27 mouse cellular contexts compared by ENCODE assay signal in the genomic region with DNA sequence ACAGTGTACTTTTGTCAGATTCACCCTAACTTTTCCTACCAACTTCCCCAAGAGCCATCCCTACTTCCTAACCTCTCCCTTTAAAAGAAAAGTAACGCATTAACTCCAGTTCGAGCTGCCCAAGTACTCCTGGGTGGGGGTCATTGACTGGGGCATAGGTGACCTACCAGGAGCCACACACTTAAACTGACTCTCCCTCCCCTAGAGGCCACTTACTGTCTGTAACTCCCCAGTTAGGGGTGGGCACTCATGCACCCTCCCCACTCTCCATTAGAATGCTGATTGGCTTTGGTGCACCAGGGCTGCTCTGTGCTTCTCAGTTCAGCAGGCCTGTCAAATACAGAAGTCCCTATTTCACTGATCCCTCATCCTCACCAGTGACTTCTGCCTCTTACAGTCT. TPM values are rescaled to one million over a fixed set of nuclear protein-coding genes. Genes with fewer than 3 reads are reported as not detected.
DNase-seq lines count a peak whose midpoint lies in the region; ATAC-seq and TF ChIP-seq lines count a peak whose summit lies in the region.
"Had no signal": no experiment of that assay in that cellular context is flagged by ENCODE, and none has a peak within 500 bp of the region (broad histone marks: within the 10 kb centered on the region; RNA-seq: fewer than 3 reads in every experiment).

No protein-coding gene starts in this region.

- H3K9ac ChIP-seq in kidney, embryonic 14.5 days (ENCODE audit: low read depth, low read length) = no peak overlapping the region
- H3K9ac ChIP-seq in liver, postnatal 0 days (replicated peaks) = no peak overlapping the region
- H3K9ac ChIP-seq in liver, embryonic 11.5 days (ENCODE audit: low read depth, low read length) = no peak overlapping the region
- H3K9ac ChIP-seq: embryonic facial prominence, embryonic 12.5 days; embryonic facial prominence, embryonic 15.5 days; forebrain, postnatal 0 days; heart, embryonic 12.5 days; heart, embryonic 15.5 days; hindbrain, embryonic 13.5 days had no signal

- WGBS in kidney, embryonic 14.5 days = 76% methylated on average over 2 of the region's 2 CpGs
- 62% methylated on average over 2 of the region's 2 CpGs for WGBS in liver, postnatal 0 days (ENCODE audit: insufficient replicate concordance)
- 82% methylated on average over 2 of the region's 2 CpGs for WGBS in liver, embryonic 11.5 days
- whole genome bisulfite sequencing in thymus, adult 2 months = 97% methylated on average over 2 of the region's 2 CpGs

- H3K27me3 ChIP-seq in kidney, embryonic 14.5 days (ENCODE audit: control insufficient read depth, insufficient read depth, low read length) = no peaks in the 10 kb centered on the region
- no peaks in the 10 kb centered on the region for H3K27me3 ChIP-seq in liver, postnatal 0 days (ENCODE audit: insufficient read depth, low read length)
- H3K27me3 ChIP-seq in liver, embryonic 11.5 days (replicated peaks; ENCODE audit: control insufficient read depth, insufficient read depth, low read length) = no peaks in the 10 kb centered on the region
- H3K27me3 ChIP-seq in thymus, adult 2 months (ENCODE audit: control insufficient read depth, insufficient read depth, low read length) = no peaks in the 10 kb centered on the region
- H3K27me3 ChIP-seq: embryonic facial prominence, embryonic 12.5 days; embryonic facial prominence, embryonic 15.5 days; heart, embryonic 12.5 days; heart, embryonic 15.5 days; hindbrain, embryonic 13.5 days had no signal

- TF ChIP-seq CTCF in liver, postnatal 0 days (IDR thresholded peaks at IDR 0.05; ENCODE audit: low read depth) = no peak
- TF ChIP-seq CTCF in thymus, adult 2 months (IDR thresholded peaks at IDR 0.05; ENCODE audit: borderline replicate concordance, control insufficient read depth, extremely low read depth, insufficient read depth, low read length, poor library complexity) = no peak

- intact Hi-C loops in left cerebral cortex, postnatal 25 days (cut with DNase I) = no loop called here

- H3K4me2 ChIP-seq in kidney, embryonic 14.5 days (replicated peaks; ENCODE audit: low read depth, low read length) = no peak overlapping the region
- no peak overlapping the region for H3K4me2 ChIP-seq in liver, postnatal 0 days (ENCODE audit: low read depth, low read length)
- H3K4me2 ChIP-seq in liver, embryonic 11.5 days = no peak overlapping the region
- H3K4me2 ChIP-seq: embryonic facial prominence, embryonic 12.5 days; embryonic facial prominence, embryonic 15.5 days; heart, embryonic 12.5 days; heart, embryonic 15.5 days; hindbrain, embryonic 13.5 days had no signal

- no peaks in the 10 kb centered on the region for H3K9me3 ChIP-seq in kidney, embryonic 14.5 days (ENCODE audit: control insufficient read depth, low read length)
- H3K9me3 ChIP-seq in liver, postnatal 0 days (ENCODE audit: low read length) = no peaks in the 10 kb centered on the region
- no peaks in the 10 kb centered on the region for H3K9me3 ChIP-seq in liver, embryonic 11.5 days (ENCODE audit: control insufficient read depth, low read length)
- H3K9me3 ChIP-seq: embryonic facial prominence, embryonic 12.5 days; embryonic facial prominence, embryonic 15.5 days; heart, embryonic 12.5 days; heart, embryonic 15.5 days; hindbrain, embryonic 13.5 days had no signal

- ATAC-seq in kidney, embryonic 14.5 days (ENCODE audit: low FRiP score, low TSS enrichment) = 0 out of 2 replicates have a peak, but pooled peaks have one; percentile 24
- peak; percentile 52 for ATAC-seq in liver, postnatal 0 days
- no peak for ATAC-seq in liver, embryonic 11.5 days (replicated peaks; ENCODE audit: low FRiP score)
- ATAC-seq in megakaryocyte progenitor cell, adult 5-6 weeks (replicated peaks; ENCODE audit: poor library complexity) = peak; percentile 38; the same call in 1 of the 2 replicates
- ATAC-seq: CD4-positive, CD25-positive, alpha-beta regulatory T cell, adult 4 months; forebrain, embryonic 14.5 days; forebrain, postnatal 0 days; hindbrain, embryonic 16.5 days had no signal

- H3K27ac ChIP-seq in kidney, embryonic 14.5 days (ENCODE audit: low read depth, low read length) = no peak overlapping the region
- no peak overlapping the region for H3K27ac ChIP-seq in liver, postnatal 0 days (ENCODE audit: low read depth)
- no peak overlapping the region for H3K27ac ChIP-seq in liver, embryonic 11.5 days (ENCODE audit: low read depth, low read length)
- H3K27ac ChIP-seq in thymus, adult 2 months (ENCODE audit: control insufficient read depth, insufficient read depth, low read length) = no peak overlapping the region
- H3K27ac ChIP-seq: embryonic facial prominence, embryonic 12.5 days; embryonic facial prominence, embryonic 15.5 days; gastrocnemius, adult 2 months; heart, embryonic 15.5 days; hindbrain, embryonic 13.5 days had no signal

- peaks cover 1% of the 10 kb centered on the region; the same call in 1 of the 2 replicates for H3K36me3 ChIP-seq in kidney, embryonic 14.5 days (ENCODE audit: control insufficient read depth, insufficient read depth, low read length)
- peaks cover 7% of the 10 kb centered on the region; the same call in 1 of the 2 replicates for H3K36me3 ChIP-seq in liver, postnatal 0 days (replicated peaks; ENCODE audit: insufficient read depth, low read length)
- H3K36me3 ChIP-seq in liver, embryonic 11.5 days (ENCODE audit: control insufficient read depth, insufficient read depth, low read length) = no peaks in the 10 kb centered on the region
- H3K36me3 ChIP-seq in thymus, adult 2 months (ENCODE audit: control insufficient read depth, insufficient read depth, low read length) = peaks cover 6% of the 10 kb centered on the region
- H3K36me3 ChIP-seq: embryonic facial prominence, embryonic 12.5 days; embryonic facial prominence, embryonic 15.5 days had no signal

- no peak overlapping the region for H3K4me3 ChIP-seq in kidney, embryonic 14.5 days (ENCODE audit: low read length)
- no peak overlapping the region for H3K4me3 ChIP-seq in liver, postnatal 0 days (ENCODE audit: low read depth, low read length)
- no peak overlapping the region for H3K4me3 ChIP-seq in liver, embryonic 11.5 days (ENCODE audit: low read depth, low read length)
- no peak overlapping the region for H3K4me3 ChIP-seq in thymus, adult 2 months (ENCODE audit: control insufficient read depth, insufficient read depth, low read length)
- H3K4me3 ChIP-seq: embryonic facial prominence, embryonic 12.5 days; embryonic facial prominence, embryonic 15.5 days; gastrocnemius, adult 2 months; heart, embryonic 12.5 days; heart, embryonic 15.5 days; hindbrain, embryonic 13.5 days had no signal

- TF ChIP-seq POLR2A in thymus, adult 2 months (IDR thresholded peaks at IDR 0.05; ENCODE audit: control insufficient read depth, extremely low read depth, insufficient read depth, low read length, poor library complexity) = no peak

- DNase-seq in kidney, postnatal 36 days = no peak
- no peak for DNase-seq in liver, postnatal 0 days
- DNase-seq in liver, embryonic 11.5 days (ENCODE audit: low spot score) = no peak
- no peak for DNase-seq in thymus, adult 2 months
- DNase-seq in left cerebral cortex, postnatal 25 days (ENCODE audit: low spot score in 2 of 2) = no peak
- DNase-seq: adrenal gland, adult 2 months; adrenal gland, postnatal 14 days; cerebellum, adult 11 months; cerebellum, adult 2 months; cerebellum, adult 9-11 months; cerebellum, postnatal 25 days; forebrain, postnatal 0 days; gastrocnemius, adult 2 months; gastrocnemius, postnatal 14 days; heart, adult 18-20 months; heart, postnatal 10 days; heart, postnatal 36 days had no signal

- H3K4me1 ChIP-seq in kidney, embryonic 14.5 days (ENCODE audit: control insufficient read depth, insufficient read depth, low read length) = no peaks in the 10 kb centered on the region
- peaks cover 6% of the 10 kb centered on the region; the same call in 1 of the 2 replicates for H3K4me1 ChIP-seq in liver, postnatal 0 days (ENCODE audit: insufficient read depth)
- no peaks in the 10 kb centered on the region; the same call in none of the 2 replicates for H3K4me1 ChIP-seq in liver, embryonic 11.5 days (replicated peaks; ENCODE audit: control insufficient read depth, insufficient read depth, low read length)
- H3K4me1 ChIP-seq in thymus, adult 2 months (replicated peaks; ENCODE audit: control insufficient read depth, insufficient read depth, low read length) = peaks cover 1% of the 10 kb centered on the region; the same call in 1 of the 2 replicates
- H3K4me1 ChIP-seq: embryonic facial prominence, embryonic 12.5 days; embryonic facial prominence, embryonic 15.5 days had no signal

- no peak for TF ChIP-seq EP300 in liver, postnatal 0 days (IDR thresholded peaks at IDR 0.05; ENCODE audit: low read depth)

RNA-seq across cellular contexts. Expression of a gene that starts 8.3 kb away (rescaled TPM):
- polyA plus RNA-seq in kidney, embryonic 14.5 days (2014; fragmentation: Nextera tagmentation; extraction: Ambion mirVana) = 3.4 and 5.0 TPM in 2 replicates
- polyA plus RNA-seq in liver, postnatal 0 days (2015; fragmentation: Nextera tagmentation; extraction: Ambion mirVana) = 14.9 and 15.6 TPM in 2 replicates
- polyA plus RNA-seq in liver, embryonic 11.5 days (2014; fragmentation: Nextera tagmentation; extraction: Ambion mirVana) = 3.5 TPM in 2 replicates
- total RNA-seq in megakaryocyte progenitor cell, adult 5-6 weeks (2015) = 5.3 TPM in 2 replicates
- 8.0 and 18.4 TPM in 2 replicates for total RNA-seq in megakaryocyte progenitor cell, adult 5-6 weeks (2017)
- polyA plus RNA-seq in thymus, adult 2 months (2012; rRNA removed) = 3.5 and 4.7 TPM in 2 replicates
- 10 to 100 TPM; 66.5 to 72.4 TPM for total RNA-seq in left cerebral cortex, postnatal 25 days (2021)

RNA-seq across cellular contexts. Expression of a gene that starts 53.9 kb away (rescaled TPM):
- 3.0 and 3.4 TPM in 2 replicates for polyA plus RNA-seq in kidney, embryonic 14.5 days (2014; fragmentation: Nextera tagmentation; extraction: Ambion mirVana)
- polyA plus RNA-seq in liver, postnatal 0 days (2015; fragmentation: Nextera tagmentation; extraction: Ambion mirVana) = 5.0 and 5.5 TPM in 2 replicates
- polyA plus RNA-seq in liver, embryonic 11.5 days (2014; fragmentation: Nextera tagmentation; extraction: Ambion mirVana) = 4.6 and 5.2 TPM in 2 replicates
- 13.0 and 14.9 TPM in 2 replicates for total RNA-seq in megakaryocyte progenitor cell, adult 5-6 weeks (2015)
- total RNA-seq in megakaryocyte progenitor cell, adult 5-6 weeks (2017) = 12.0 and 16.6 TPM in 2 replicates
- 13.9 and 15.7 TPM in 2 replicates for polyA plus RNA-seq in thymus, adult 2 months (2012; rRNA removed)
- total RNA-seq in left cerebral cortex, postnatal 25 days (2021) = 10 to 100 TPM in 1 of 2 experiments, 1 to 10 TPM in 1; 9.6 to 10.8 TPM
